Mouse (Mus musculus): ENCODE measurements at regions not wholly inside any gene's neighbourhood (a gene's known extent, or its start where the extent isn't known, plus 50 kb on each side); places are given as distances from the start of the nearest gene placed in this dataset.
"Not testable (repeated sequence)": the region's sequence is repeated elsewhere in the genome, so short reads cannot be mapped to it uniquely, and the experiment has no call there.

DNA sequence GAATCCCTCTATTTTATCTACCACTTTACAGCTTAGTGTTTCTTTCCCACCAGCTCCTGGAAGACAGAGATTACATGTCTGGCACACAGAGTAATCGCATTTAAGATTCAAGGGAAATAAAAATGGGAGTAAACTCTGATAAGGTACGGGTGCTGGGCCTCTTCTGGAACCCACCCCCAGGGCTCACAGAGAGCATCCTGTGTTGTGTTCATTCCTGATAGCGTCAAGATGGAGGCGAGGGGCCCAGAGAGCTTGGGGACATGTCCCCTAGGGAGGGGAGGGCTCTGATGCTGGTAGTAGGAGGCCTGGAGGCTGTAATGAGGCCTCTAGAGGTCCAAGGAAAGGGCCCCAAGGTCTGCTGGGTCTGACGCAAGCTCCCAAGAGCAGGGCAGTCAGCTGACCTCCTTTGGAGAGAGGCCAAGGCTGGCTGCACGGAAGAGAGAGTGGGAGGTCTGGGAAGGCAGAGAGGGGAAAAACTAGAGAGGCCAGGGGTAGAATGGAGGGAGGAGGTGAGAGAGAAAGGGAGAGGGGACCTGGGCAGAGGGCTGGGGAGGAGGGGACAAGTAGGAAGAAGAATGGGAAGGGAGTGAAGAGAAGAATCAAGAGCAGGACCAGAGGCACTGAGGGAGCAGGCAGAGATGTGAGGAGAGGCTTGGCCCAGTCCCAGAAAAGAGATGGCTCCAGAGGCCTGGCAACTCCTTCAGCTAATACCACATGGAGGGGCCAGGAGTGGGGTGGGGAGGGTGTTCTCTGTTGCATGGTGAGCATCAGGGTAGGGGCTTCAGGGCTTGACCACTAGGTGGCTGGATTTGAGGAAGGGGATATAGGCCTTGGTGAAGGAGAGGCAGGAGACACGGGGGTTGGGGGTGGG lies 96.8 kb upstream of the Eif4g2 start:
- no peaks in the 10 kb centered on the region for H3K27me3 ChIP-seq (replicated peaks)
- no peaks in the 10 kb centered on the region for H3K9me3 ChIP-seq
- 38% methylated on average over 7 of the region's 7 CpGs for WGBS
- H3K4me3 ChIP-seq (replicated peaks) = no peak overlapping the region
- peaks cover 11% of the 10 kb centered on the region for H3K4me1 ChIP-seq (replicated peaks)
- peak overlapping the region; percentile 71 for H3K27ac ChIP-seq
- peak; percentile 88 for ATAC-seq
- no peaks in the 10 kb centered on the region for H3K36me3 ChIP-seq
- H3K9ac ChIP-seq = no peak overlapping the region
- peak overlapping the region; percentile 22; the same call in 1 of the 2 replicates for H3K4me2 ChIP-seq (replicated peaks)

DNA sequence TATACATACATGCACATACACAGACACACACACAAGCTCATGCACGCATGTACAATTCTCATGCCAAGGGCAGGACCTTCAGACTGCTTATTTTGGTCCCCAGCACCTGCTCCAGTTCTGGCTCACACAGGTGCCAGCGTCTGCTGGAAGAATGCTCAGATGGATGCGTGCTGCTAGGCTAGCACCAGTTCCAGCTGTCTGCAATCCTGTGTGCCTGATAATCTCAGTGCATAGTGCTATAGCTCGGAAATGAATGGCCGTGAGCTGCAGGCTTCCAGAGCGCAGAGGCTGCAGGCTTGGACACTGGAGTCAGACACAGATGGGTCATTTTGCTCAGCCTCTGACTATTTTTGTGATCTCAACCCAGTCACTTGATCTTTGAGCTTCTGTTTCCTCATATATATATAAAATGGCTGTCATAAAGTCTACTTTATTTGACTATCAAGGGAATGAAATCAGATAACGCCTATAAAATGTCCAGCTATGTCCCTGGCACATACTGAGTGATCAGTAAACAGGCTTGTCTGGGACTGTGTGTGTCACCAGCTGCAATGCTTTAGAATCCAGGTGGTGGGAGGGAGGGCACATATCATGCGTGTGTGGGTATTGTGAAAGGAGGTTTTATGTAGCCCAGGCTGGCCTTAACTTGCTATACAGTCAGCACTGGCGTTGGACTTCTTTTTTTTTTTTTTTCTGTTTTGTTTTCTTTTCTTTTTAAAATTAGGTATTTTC lies 91.7 kb upstream of the Eif4g2 start:
- Histone ChIP-seq H3K27me3 (replicated peaks) (no peaks in the 10 kb centered on the region), H3K4me3 (replicated peaks) (no peak overlapping the region), H3K4me1 (replicated peaks) (peaks cover 7% of the 10 kb centered on the region), H3K9me3 (no peaks in the 10 kb centered on the region), H3K9ac (no peak overlapping the region), H3K27ac (0 out of 2 replicates have a peak overlapping the region, but pooled peaks have one; percentile 4), H3K4me2 (replicated peaks) (no peak overlapping the region), H3K36me3 (no peaks in the 10 kb centered on the region)
- peak; percentile 42; the same call in 1 of the 2 replicates for ATAC-seq
- WGBS = 72% methylated on average over 9 of the region's 9 CpGs

DNA sequence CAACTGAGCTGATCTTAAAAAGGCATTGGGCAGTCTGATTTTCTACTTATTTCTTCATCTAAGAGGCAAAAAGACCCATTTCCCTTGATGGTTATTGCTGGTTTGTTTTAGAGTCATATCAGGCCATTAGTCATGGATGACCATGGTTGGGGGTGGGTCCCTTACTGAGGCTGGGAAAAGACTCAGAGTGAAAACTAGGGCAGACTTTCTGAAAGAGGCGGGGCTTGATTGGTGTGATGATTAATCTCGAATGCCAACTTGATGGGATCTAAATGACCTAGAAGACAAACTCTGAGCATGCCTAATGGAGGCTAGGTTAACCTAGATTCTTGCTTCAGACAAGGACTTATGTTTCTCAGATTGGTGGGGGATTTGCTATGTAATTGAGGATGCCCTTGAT lies 89.2 kb upstream of the Eif4g2 start:
- Histone ChIP-seq H3K27me3 (replicated peaks) (no peaks in the 10 kb centered on the region), H3K4me1 (replicated peaks) (peaks cover 7% of the 10 kb centered on the region; the same call in 1 of the 2 replicates), H3K4me3 (replicated peaks) (no peak overlapping the region), H3K36me3 (no peaks in the 10 kb centered on the region), H3K9me3 (no peaks in the 10 kb centered on the region), H3K4me2 (replicated peaks) (no peak overlapping the region), H3K9ac (no peak overlapping the region), H3K27ac (no peak overlapping the region)
- no peak for ATAC-seq
- 79% methylated on average over 2 of the region's 2 CpGs for WGBS

DNA sequence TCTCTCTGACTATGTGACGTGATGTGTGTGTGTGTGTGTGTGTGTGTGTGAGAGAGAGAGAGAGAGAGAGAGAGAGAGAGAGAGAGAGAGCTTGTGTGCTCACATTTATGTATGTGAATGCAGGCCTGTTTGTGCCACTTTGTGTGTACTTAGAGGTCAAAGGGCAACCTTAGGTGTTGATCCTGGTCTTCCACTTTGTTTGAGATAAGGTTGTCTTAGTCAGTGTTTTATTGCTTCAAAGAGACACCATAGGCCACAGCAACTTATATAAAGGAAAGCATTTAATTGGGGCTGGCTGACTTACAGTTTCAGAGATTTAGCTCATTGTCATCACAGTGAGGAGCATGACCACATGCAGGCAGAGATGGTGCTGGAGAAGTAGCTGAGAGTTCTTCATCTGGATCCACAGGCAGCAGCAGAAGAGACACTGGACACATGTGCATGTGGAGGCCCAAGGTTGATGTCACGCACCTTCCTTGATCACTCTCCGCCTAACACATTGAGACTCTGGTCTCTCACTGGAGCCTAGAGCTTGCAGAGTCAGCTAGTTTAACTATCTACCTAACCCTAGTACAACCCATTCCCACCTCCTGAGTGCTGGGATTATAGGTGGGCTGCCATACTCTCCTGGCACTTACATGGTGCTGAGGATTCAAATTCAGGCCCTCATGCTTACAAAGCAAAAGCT lies 85.9 kb upstream of the Eif4g2 start:
- ATAC-seq = peak; percentile 47
- H3K4me3 ChIP-seq (replicated peaks); H3K36me3 ChIP-seq; H3K4me1 ChIP-seq (replicated peaks); H3K4me2 ChIP-seq (replicated peaks); H3K9ac ChIP-seq; H3K9me3 ChIP-seq; H3K27ac ChIP-seq; H3K27me3 ChIP-seq (replicated peaks): not testable (repeated sequence)
- 81% methylated on average over 3 of the region's 3 CpGs for WGBS

DNA sequence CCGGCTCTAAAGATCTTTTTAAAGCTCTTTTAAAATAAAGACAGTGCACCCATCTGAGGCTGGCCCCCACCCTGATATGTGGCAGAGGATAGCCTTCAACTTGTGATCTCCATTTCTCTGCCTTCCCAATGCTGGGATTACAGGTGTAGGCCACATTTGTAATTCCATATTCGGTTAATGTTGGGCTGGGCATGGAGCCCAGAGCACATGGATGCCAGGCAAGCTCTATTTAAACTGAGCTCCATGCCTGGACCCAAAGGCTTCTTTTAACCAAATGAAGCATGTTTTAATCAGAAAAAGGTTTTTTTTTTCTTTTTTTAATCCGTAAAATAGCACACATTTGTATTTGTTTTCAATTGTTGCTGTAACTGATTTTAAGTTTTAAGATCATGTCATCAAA lies 82.2 kb upstream of the Eif4g2 start:
- Histone ChIP-seq H3K4me3 (replicated peaks) (no peak overlapping the region), H3K36me3 (no peaks in the 10 kb centered on the region), H3K9ac (no peak overlapping the region), H3K27me3 (replicated peaks) (no peaks in the 10 kb centered on the region), H3K27ac (no peak overlapping the region), H3K9me3 (no peaks in the 10 kb centered on the region), H3K4me1 (replicated peaks) (0 out of 2 replicates have a peak, but pooled peaks cover 2% of the 10 kb centered on the region), H3K4me2 (replicated peaks) (no peak overlapping the region)
- 83% methylated on average over 3 of the region's 3 CpGs for WGBS
- no peak for ATAC-seq

DNA sequence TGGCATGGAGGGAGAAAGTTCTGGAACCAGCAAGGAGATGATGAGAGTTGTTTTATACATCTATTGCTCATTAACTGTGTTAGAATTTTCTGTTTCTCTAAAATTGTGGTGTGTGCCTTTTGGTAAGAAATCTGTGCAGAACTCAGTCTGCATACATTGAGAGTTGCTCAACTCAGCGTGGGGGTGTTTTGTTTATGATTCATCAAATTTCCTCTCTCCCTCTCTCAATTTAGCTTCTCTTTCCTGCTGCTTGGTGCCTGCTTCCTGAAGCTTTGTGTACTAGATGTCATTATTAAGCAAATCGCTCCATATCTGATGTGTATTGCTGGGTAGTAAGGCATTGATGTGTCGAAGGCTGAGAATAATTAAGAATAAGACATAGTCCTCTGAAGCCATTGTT lies 81.4 kb upstream of the Eif4g2 start:
- H3K4me1 ChIP-seq (replicated peaks) = 0 out of 2 replicates have a peak, but pooled peaks cover 2% of the 10 kb centered on the region
- no peaks in the 10 kb centered on the region for H3K27me3 ChIP-seq (replicated peaks)
- H3K9me3 ChIP-seq = no peaks in the 10 kb centered on the region
- H3K36me3 ChIP-seq = no peaks in the 10 kb centered on the region
- no peak overlapping the region for H3K4me3 ChIP-seq (replicated peaks)
- 68% methylated on average over 3 of the region's 3 CpGs for WGBS
- no peak overlapping the region for H3K9ac ChIP-seq
- H3K27ac ChIP-seq = no peak overlapping the region
- H3K4me2 ChIP-seq (replicated peaks) = no peak overlapping the region
- no peak for ATAC-seq

DNA sequence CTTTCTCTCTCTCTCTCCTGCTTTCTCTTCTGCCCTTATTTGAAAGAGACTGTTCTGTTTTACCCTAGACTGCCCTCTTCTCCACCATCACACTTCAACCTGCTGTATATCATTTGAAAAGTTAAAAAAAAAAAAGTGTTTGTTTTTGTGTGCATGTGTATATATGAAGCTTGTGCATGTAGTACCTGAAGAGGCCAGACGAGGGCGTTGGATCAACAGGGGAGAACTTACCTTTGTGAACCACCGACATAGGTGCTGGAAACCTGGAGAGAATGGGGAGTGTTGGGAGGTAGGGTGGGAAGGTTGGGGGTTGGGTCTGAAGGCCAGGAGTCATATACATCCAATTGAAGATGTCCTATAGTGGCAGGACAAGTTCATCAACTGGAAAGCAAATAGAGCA lies 81.0 kb upstream of the Eif4g2 start:
- 37% methylated on average over 3 of the region's 3 CpGs for WGBS
- Histone ChIP-seq H3K36me3 (no peaks in the 10 kb centered on the region), H3K4me2 (replicated peaks) (no peak overlapping the region), H3K27ac (no peak overlapping the region), H3K27me3 (replicated peaks) (no peaks in the 10 kb centered on the region), H3K9me3 (no peaks in the 10 kb centered on the region), H3K4me1 (replicated peaks) (no peaks in the 10 kb centered on the region), H3K4me3 (replicated peaks) (no peak overlapping the region), H3K9ac (no peak overlapping the region)
- ATAC-seq = no peak

DNA sequence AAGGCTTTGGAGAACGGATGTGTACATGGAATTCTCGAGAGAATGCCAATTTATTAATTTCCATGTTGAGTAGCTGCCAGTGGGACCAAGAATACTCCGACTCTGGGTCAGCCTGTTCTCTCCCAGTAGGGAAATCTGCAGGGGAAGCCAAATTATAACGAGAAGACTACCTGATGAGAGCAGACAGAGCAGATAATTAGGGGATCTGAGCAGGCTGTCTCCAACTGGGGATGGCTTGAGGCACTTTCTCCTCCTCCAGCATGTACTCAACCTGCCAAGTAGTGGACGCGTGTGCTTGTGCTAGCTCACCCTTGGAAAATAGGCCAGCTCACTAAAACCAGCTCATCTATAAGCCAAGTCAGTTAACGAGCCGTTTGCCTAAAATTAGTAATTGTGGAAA lies 80.5 kb upstream of the Eif4g2 start:
- Histone ChIP-seq H3K4me3 (replicated peaks) (no peak overlapping the region), H3K27ac (no peak overlapping the region), H3K27me3 (replicated peaks) (no peaks in the 10 kb centered on the region), H3K9me3 (no peaks in the 10 kb centered on the region), H3K36me3 (no peaks in the 10 kb centered on the region), H3K4me2 (replicated peaks) (no peak overlapping the region), H3K4me1 (replicated peaks) (no peaks in the 10 kb centered on the region), H3K9ac (no peak overlapping the region)
- WGBS = 84% methylated on average over 8 of the region's 8 CpGs
- ATAC-seq = no peak

DNA sequence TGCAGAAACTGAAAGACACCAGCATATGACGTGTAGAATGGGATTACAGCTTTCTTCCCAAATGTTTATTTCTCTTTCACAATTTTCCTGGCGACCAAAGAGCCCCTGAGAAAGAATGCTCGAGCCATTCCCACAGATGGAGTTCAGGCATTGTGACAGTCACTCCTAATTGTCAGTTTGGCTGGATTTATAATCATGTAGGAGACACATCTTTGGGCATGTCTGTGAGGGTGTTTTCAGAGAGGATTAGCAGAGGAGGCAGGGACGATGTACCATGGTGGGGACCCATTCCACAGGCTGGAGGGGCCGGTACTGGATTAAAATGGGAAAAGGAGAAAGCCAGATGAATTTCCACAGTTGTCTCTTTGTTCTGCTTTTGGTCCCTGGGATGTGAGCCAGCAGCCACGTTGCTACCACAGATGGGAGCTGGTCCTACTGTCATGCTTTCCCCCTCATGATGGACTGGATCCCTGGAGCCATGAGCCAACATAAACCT lies 76.0 kb upstream of the Eif4g2 start:
- Histone ChIP-seq H3K9ac (no peak overlapping the region), H3K36me3 (no peaks in the 10 kb centered on the region), H3K4me3 (replicated peaks) (no peak overlapping the region), H3K4me2 (replicated peaks) (no peak overlapping the region), H3K27ac (no peak overlapping the region), H3K4me1 (replicated peaks) (peaks cover 21% of the 10 kb centered on the region), H3K9me3 (no peaks in the 10 kb centered on the region), H3K27me3 (replicated peaks) (no peaks in the 10 kb centered on the region)
- 60% methylated on average over 6 of the region's 6 CpGs for WGBS
- no peak for ATAC-seq

DNA sequence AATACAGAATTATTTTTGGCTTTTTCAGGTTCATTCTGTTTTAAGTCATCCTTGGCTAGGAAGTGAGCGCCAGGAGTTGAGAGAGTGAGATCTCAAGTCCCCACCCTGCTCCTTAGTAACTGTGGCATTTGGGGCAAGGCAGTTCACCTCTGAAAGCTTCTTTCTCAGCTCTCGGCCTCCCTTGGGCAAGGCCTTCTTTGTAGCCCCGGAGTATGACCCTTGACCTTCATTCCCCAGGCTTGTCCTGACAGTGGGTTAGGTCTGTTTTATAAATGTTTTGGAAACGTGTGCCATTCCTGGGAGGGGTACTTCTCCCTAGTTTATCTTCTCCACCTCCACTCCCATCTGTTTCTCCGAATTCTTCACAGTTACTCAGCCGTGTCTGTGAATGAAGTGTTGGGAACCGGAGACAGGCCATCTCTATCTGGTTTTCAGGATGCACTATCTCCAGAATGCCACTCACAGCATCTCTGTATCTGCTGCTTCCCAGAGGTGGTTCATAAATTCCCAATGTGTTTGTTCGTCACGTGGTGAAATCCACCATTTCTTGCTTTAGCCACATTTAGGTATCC lies 75.0 kb upstream of the Eif4g2 start:
- no peak for ATAC-seq
- Histone ChIP-seq H3K9ac (no peak overlapping the region), H3K36me3 (no peaks in the 10 kb centered on the region), H3K4me2 (replicated peaks) (peak overlapping the region; percentile 21; the same call in 1 of the 2 replicates), H3K27me3 (replicated peaks) (no peaks in the 10 kb centered on the region), H3K27ac (peak overlapping the region; percentile 70), H3K9me3 (no peaks in the 10 kb centered on the region), H3K4me3 (replicated peaks) (no peak overlapping the region), H3K4me1 (replicated peaks) (peaks cover 21% of the 10 kb centered on the region)
- WGBS = 54% methylated on average over 9 of the region's 9 CpGs

DNA sequence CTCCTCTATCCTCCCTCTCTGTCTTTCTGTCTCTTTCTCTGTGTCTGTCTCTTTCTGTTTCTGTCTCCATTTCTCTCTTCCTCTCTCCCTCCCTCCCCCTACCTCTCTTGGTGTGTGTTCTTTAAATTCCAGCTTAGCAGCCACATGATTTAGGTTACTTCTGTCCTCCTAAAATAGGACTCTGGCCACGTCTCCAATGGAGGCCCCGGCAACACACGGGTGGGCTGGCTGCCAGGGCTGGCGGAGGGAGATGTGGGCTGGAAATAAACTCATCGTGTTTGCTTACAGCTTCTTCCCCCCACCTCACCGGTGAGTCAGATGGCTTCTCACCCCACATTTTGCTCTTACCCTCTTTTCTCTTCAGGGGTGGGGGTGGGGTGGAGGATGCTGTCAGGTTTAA lies 74.5 kb upstream of the Eif4g2 start:
- Histone ChIP-seq H3K9ac (no peak overlapping the region), H3K27me3 (replicated peaks) (no peaks in the 10 kb centered on the region), H3K9me3 (no peaks in the 10 kb centered on the region), H3K27ac (peak overlapping the region; percentile 70; the same call in 1 of the 2 replicates), H3K4me3 (replicated peaks) (no peak overlapping the region), H3K4me1 (replicated peaks) (peaks cover 21% of the 10 kb centered on the region), H3K36me3 (no peaks in the 10 kb centered on the region), H3K4me2 (replicated peaks) (peak overlapping the region; percentile 21; the same call in 1 of the 2 replicates)
- peak; percentile 52 for ATAC-seq
- WGBS = 12% methylated on average over 6 of the region's 6 CpGs
